ENCODE assay signal across 38 mouse cellular contexts in genomic region chr2:67486721-67487120, GRCm38 (mm10). TPM values are rescaled to one million over a fixed set of nuclear protein-coding genes. Genes with fewer than 3 reads are reported as not detected.
DNase-seq lines count a peak whose midpoint lies in the region; ATAC-seq and TF ChIP-seq lines count a peak whose summit lies in the region.
"Had no signal": no experiment of that assay in that cellular context is flagged by ENCODE, and none has a peak within 500 bp of the region (broad histone marks: within the 10 kb centered on the region; RNA-seq: fewer than 3 reads in every experiment).

No protein-coding gene starts in this region.

- no peak overlapping the region for H3K27ac ChIP-seq in forebrain, postnatal 0 days (ENCODE audit: low read depth, low read length)
- H3K27ac ChIP-seq in forebrain, embryonic 13.5 days = no peak overlapping the region
- no peak overlapping the region for H3K27ac ChIP-seq in hindbrain, embryonic 11.5 days (ENCODE audit: low read depth, low read length)
- H3K27ac ChIP-seq in hindbrain, embryonic 14.5 days = no peak overlapping the region
- H3K27ac ChIP-seq in midbrain, embryonic 11.5 days (ENCODE audit: low read depth, low read length) = no peak overlapping the region
- no peak overlapping the region for H3K27ac ChIP-seq in midbrain, embryonic 13.5 days
- H3K27ac ChIP-seq: embryonic facial prominence, embryonic 10.5 days; embryonic facial prominence, embryonic 13.5 days; hindbrain, embryonic 15.5 days; intestine, embryonic 15.5 days had no signal

- 69% methylated on average over 6 of the region's 6 CpGs for WGBS in forebrain, postnatal 0 days
- WGBS in forebrain, embryonic 13.5 days = 74% methylated on average over 6 of the region's 6 CpGs
- 88% methylated on average over 6 of the region's 6 CpGs for WGBS in hindbrain, embryonic 11.5 days
- 74% methylated on average over 6 of the region's 6 CpGs for WGBS in hindbrain, embryonic 14.5 days
- WGBS in midbrain, embryonic 11.5 days = 85% methylated on average over 6 of the region's 6 CpGs
- WGBS in midbrain, embryonic 13.5 days = 73% methylated on average over 6 of the region's 6 CpGs

- no peak for TF ChIP-seq CTCF in forebrain, postnatal 0 days (IDR thresholded peaks at IDR 0.05; ENCODE audit: low read depth)

- no peaks in the 10 kb centered on the region for H3K4me1 ChIP-seq in forebrain, postnatal 0 days (ENCODE audit: insufficient read depth)
- H3K4me1 ChIP-seq in forebrain, embryonic 13.5 days = peaks cover 23% of the 10 kb centered on the region
- 0 out of 2 replicates have a peak, but pooled peaks cover 2% of the 10 kb centered on the region for H3K4me1 ChIP-seq in hindbrain, embryonic 11.5 days (replicated peaks; ENCODE audit: control insufficient read depth, insufficient read depth, low read length)
- 0 out of 2 replicates have a peak, but pooled peaks cover 2% of the 10 kb centered on the region for H3K4me1 ChIP-seq in hindbrain, embryonic 14.5 days (replicated peaks; ENCODE audit: control insufficient read depth, insufficient read depth, low read length)
- no peaks in the 10 kb centered on the region; the same call in 1 of the 2 replicates for H3K4me1 ChIP-seq in midbrain, embryonic 11.5 days (ENCODE audit: control insufficient read depth, insufficient read depth, low read length)
- H3K4me1 ChIP-seq in midbrain, embryonic 13.5 days (replicated peaks) = peaks cover 10% of the 10 kb centered on the region
- H3K4me1 ChIP-seq: embryonic facial prominence, embryonic 13.5 days; intestine, embryonic 15.5 days had no signal

- no peaks in the 10 kb centered on the region for H3K9me3 ChIP-seq in forebrain, postnatal 0 days (ENCODE audit: low read length)
- H3K9me3 ChIP-seq in forebrain, embryonic 13.5 days (replicated peaks) = no peaks in the 10 kb centered on the region
- H3K9me3 ChIP-seq in hindbrain, embryonic 11.5 days (ENCODE audit: control insufficient read depth, low read length) = no peaks in the 10 kb centered on the region
- H3K9me3 ChIP-seq in hindbrain, embryonic 14.5 days (ENCODE audit: control insufficient read depth, low read length) = no peaks in the 10 kb centered on the region
- H3K9me3 ChIP-seq in midbrain, embryonic 11.5 days (ENCODE audit: control insufficient read depth, low read length) = no peaks in the 10 kb centered on the region
- H3K9me3 ChIP-seq in midbrain, embryonic 13.5 days = no peaks in the 10 kb centered on the region
- H3K9me3 ChIP-seq: embryonic facial prominence, embryonic 10.5 days; embryonic facial prominence, embryonic 13.5 days; hindbrain, embryonic 15.5 days; intestine, embryonic 15.5 days had no signal

- H3K4me3 ChIP-seq in forebrain, postnatal 0 days (ENCODE audit: low read depth, low read length) = no peak overlapping the region
- no peak overlapping the region for H3K4me3 ChIP-seq in forebrain, embryonic 13.5 days
- no peak overlapping the region for H3K4me3 ChIP-seq in hindbrain, embryonic 11.5 days (ENCODE audit: low read depth, low read length)
- H3K4me3 ChIP-seq in hindbrain, embryonic 14.5 days (replicated peaks; ENCODE audit: low read length) = no peak overlapping the region
- H3K4me3 ChIP-seq in midbrain, embryonic 11.5 days (ENCODE audit: low read depth, low read length) = no peak overlapping the region
- no peak overlapping the region for H3K4me3 ChIP-seq in midbrain, embryonic 13.5 days (replicated peaks)
- H3K4me3 ChIP-seq: embryonic facial prominence, embryonic 10.5 days; embryonic facial prominence, embryonic 13.5 days; erythroblast, embryonic 14.5 days; hindbrain, embryonic 15.5 days; intestine, embryonic 15.5 days had no signal

- no peaks in the 10 kb centered on the region for H3K27me3 ChIP-seq in forebrain, postnatal 0 days (ENCODE audit: insufficient read depth, low read length)
- no peaks in the 10 kb centered on the region for H3K27me3 ChIP-seq in forebrain, embryonic 13.5 days
- H3K27me3 ChIP-seq in hindbrain, embryonic 11.5 days (ENCODE audit: control insufficient read depth, insufficient read depth, low read length) = no peaks in the 10 kb centered on the region
- no peaks in the 10 kb centered on the region for H3K27me3 ChIP-seq in hindbrain, embryonic 14.5 days (ENCODE audit: control insufficient read depth, insufficient read depth, low read length)
- no peaks in the 10 kb centered on the region; the same call in 1 of the 2 replicates for H3K27me3 ChIP-seq in midbrain, embryonic 11.5 days (ENCODE audit: control insufficient read depth, insufficient read depth, low read length)
- no peaks in the 10 kb centered on the region for H3K27me3 ChIP-seq in midbrain, embryonic 13.5 days
- H3K27me3 ChIP-seq: CH12.LX; embryonic facial prominence, embryonic 13.5 days; hindbrain, embryonic 15.5 days; intestine, embryonic 15.5 days had no signal

- H3K36me3 ChIP-seq in forebrain, postnatal 0 days (ENCODE audit: insufficient read depth) = no peaks in the 10 kb centered on the region
- no peaks in the 10 kb centered on the region for H3K36me3 ChIP-seq in forebrain, embryonic 13.5 days (ENCODE audit: poor library complexity, severe bottlenecking)
- H3K36me3 ChIP-seq in hindbrain, embryonic 11.5 days (ENCODE audit: control insufficient read depth, insufficient read depth, low read length) = no peaks in the 10 kb centered on the region
- H3K36me3 ChIP-seq in hindbrain, embryonic 14.5 days (replicated peaks; ENCODE audit: control insufficient read depth, insufficient read depth) = no peaks in the 10 kb centered on the region
- H3K36me3 ChIP-seq in midbrain, embryonic 11.5 days (ENCODE audit: control insufficient read depth, insufficient read depth, low read length) = no peaks in the 10 kb centered on the region
- no peaks in the 10 kb centered on the region for H3K36me3 ChIP-seq in midbrain, embryonic 13.5 days
- H3K36me3 ChIP-seq: embryonic facial prominence, embryonic 10.5 days; embryonic facial prominence, embryonic 13.5 days; G1E; hindbrain, embryonic 15.5 days; intestine, embryonic 15.5 days had no signal

- DNase-seq in forebrain, postnatal 0 days = no peak
- no peak for DNase-seq in hindbrain, embryonic 11.5 days (ENCODE audit: low spot score)
- no peak for DNase-seq in hindbrain, embryonic 14.5 days (ENCODE audit: low spot score)
- no peak for DNase-seq in midbrain, embryonic 11.5 days (ENCODE audit: low spot score, missing footprints)
- no peak for DNase-seq in adrenal gland, adult 2 months
- DNase-seq: adrenal gland, postnatal 14 days; B cell, adult 2 months; cerebellum, adult 11-12 months; cerebellum, adult 8-10 months; cerebellum, postnatal 10 days; cerebellum, postnatal 36 days; embryo, embryonic 11 days; gastrocnemius, postnatal 10 days; heart, adult 11 months; kidney, adult 11 months had no signal

- 0 out of 2 replicates have a peak, but pooled peaks have one; percentile 23 for ATAC-seq in forebrain, postnatal 0 days
- ATAC-seq in forebrain, embryonic 13.5 days = no peak
- ATAC-seq in hindbrain, embryonic 11.5 days (ENCODE audit: low FRiP score) = peak; percentile 43
- no peak for ATAC-seq in hindbrain, embryonic 14.5 days (ENCODE audit: low FRiP score)
- ATAC-seq in midbrain, embryonic 11.5 days (ENCODE audit: low FRiP score) = peak; percentile 38; the same call in 1 of the 2 replicates
- no peak for ATAC-seq in midbrain, embryonic 13.5 days
- ATAC-seq: intestine, embryonic 15.5 days; Patski had no signal

- no peak overlapping the region for H3K4me2 ChIP-seq in forebrain, postnatal 0 days (ENCODE audit: low read depth)
- no peak overlapping the region for H3K4me2 ChIP-seq in forebrain, embryonic 13.5 days
- no peak overlapping the region for H3K4me2 ChIP-seq in hindbrain, embryonic 11.5 days (replicated peaks; ENCODE audit: low read depth, low read length)
- H3K4me2 ChIP-seq in hindbrain, embryonic 14.5 days (replicated peaks) = no peak overlapping the region
- H3K4me2 ChIP-seq in midbrain, embryonic 11.5 days = no peak overlapping the region
- no peak overlapping the region for H3K4me2 ChIP-seq in midbrain, embryonic 13.5 days (replicated peaks)
- H3K4me2 ChIP-seq: embryonic facial prominence, embryonic 13.5 days; heart, embryonic 11.5 days; hindbrain, embryonic 15.5 days; intestine, embryonic 15.5 days had no signal

- no peak overlapping the region for H3K9ac ChIP-seq in forebrain, postnatal 0 days
- H3K9ac ChIP-seq in forebrain, embryonic 13.5 days = no peak overlapping the region
- no peak overlapping the region for H3K9ac ChIP-seq in hindbrain, embryonic 11.5 days (ENCODE audit: low read depth, low read length)
- no peak overlapping the region for H3K9ac ChIP-seq in hindbrain, embryonic 14.5 days
- no peak overlapping the region for H3K9ac ChIP-seq in midbrain, embryonic 11.5 days (ENCODE audit: low read length)
- no peak overlapping the region for H3K9ac ChIP-seq in midbrain, embryonic 13.5 days (replicated peaks)
- H3K9ac ChIP-seq: embryonic facial prominence, embryonic 13.5 days; hindbrain, embryonic 15.5 days; intestine, embryonic 15.5 days had no signal

RNA-seq across cellular contexts. Expression of gene Xirp2, which starts 40.9 kb away (rescaled TPM):
- 0.08 TPM in 1 of 2 replicates, not detected in the other for total RNA-seq in forebrain, postnatal 0 days (2014; rRNA removed)
- not detected in 2 replicates for polyA plus RNA-seq in forebrain, postnatal 0 days (2015; fragmentation: Nextera tagmentation; extraction: Ambion mirVana)
- polyA plus RNA-seq in forebrain, embryonic 13.5 days (2015; fragmentation: Nextera tagmentation; extraction: Ambion mirVana) = not detected in 2 replicates
- polyA plus RNA-seq in hindbrain, embryonic 11.5 days (2014; fragmentation: Nextera tagmentation; extraction: Ambion mirVana) = not detected in 2 replicates
- not detected in 2 replicates for polyA plus RNA-seq in hindbrain, embryonic 14.5 days (2014; fragmentation: Nextera tagmentation; extraction: Ambion mirVana)
- not detected in 2 replicates for polyA plus RNA-seq in midbrain, embryonic 11.5 days (2014; fragmentation: Nextera tagmentation; extraction: Ambion mirVana)
- polyA plus RNA-seq in midbrain, embryonic 13.5 days (2015; fragmentation: Nextera tagmentation; extraction: Ambion mirVana) = not detected in 2 replicates
- not detected for total RNA-seq in adrenal gland, adult 2 months (2021)
- not detected in 2 replicates for polyA plus RNA-seq in adrenal gland, adult 2 months (2012; rRNA removed)
- total RNA-seq: adrenal gland, postnatal 14 days; CH12.LX; hematopoietic stem cell, adult 5-6 weeks had no signal
- polyA plus RNA-seq: brain, embryonic 14.5 days; embryonic facial prominence, embryonic 10.5 days; embryonic facial prominence, embryonic 13.5 days; erythroblast, embryonic 14.5 days; forebrain, embryonic 14.5 days; G1E; hindbrain, embryonic 15.5 days; intestine, embryonic 15.5 days; Patski had no signal

RNA-seq across cellular contexts. Expression of gene Gm26727, which starts 53.7 kb away (rescaled TPM):
- not detected in 2 replicates for total RNA-seq in forebrain, postnatal 0 days (2014; rRNA removed)
- polyA plus RNA-seq in forebrain, postnatal 0 days (2015; fragmentation: Nextera tagmentation; extraction: Ambion mirVana) = not detected in 2 replicates
- polyA plus RNA-seq in forebrain, embryonic 13.5 days (2015; fragmentation: Nextera tagmentation; extraction: Ambion mirVana) = not detected in 2 replicates
- polyA plus RNA-seq in hindbrain, embryonic 11.5 days (2014; fragmentation: Nextera tagmentation; extraction: Ambion mirVana) = not detected in 2 replicates
- not detected in 2 replicates for polyA plus RNA-seq in hindbrain, embryonic 14.5 days (2014; fragmentation: Nextera tagmentation; extraction: Ambion mirVana)
- polyA plus RNA-seq in midbrain, embryonic 11.5 days (2014; fragmentation: Nextera tagmentation; extraction: Ambion mirVana) = not detected in 2 replicates
- polyA plus RNA-seq in midbrain, embryonic 13.5 days (2015; fragmentation: Nextera tagmentation; extraction: Ambion mirVana) = not detected in 2 replicates
- total RNA-seq in adrenal gland, adult 2 months (2021) = not detected
- polyA plus RNA-seq in adrenal gland, adult 2 months (2012; rRNA removed) = not detected in 2 replicates
- total RNA-seq: adrenal gland, adult 18-20 months; adrenal gland, postnatal 14 days; adrenal gland, postnatal 4 days; CH12.LX; G1E; gastrocnemius, postnatal 10 days; gastrocnemius, postnatal 4 days; heart, adult 8-10 months; heart, postnatal 25 days; hematopoietic stem cell, adult 5-6 weeks had no signal
- polyA plus RNA-seq: brain, embryonic 14.5 days; cortical plate, adult 2 months; embryonic facial prominence, embryonic 10.5 days; embryonic facial prominence, embryonic 13.5 days; erythroblast, embryonic 14.5 days; forebrain, embryonic 14.5 days; frontal cortex, adult 2 months; G1E; heart, embryonic 11.5 days; heart, embryonic 14.5 days; heart, postnatal 0 days; hindbrain, embryonic 15.5 days; intestine, embryonic 15.5 days; Patski had no signal

Comparison
In these comparisons a context has a peak if more than half of its experiments do, and no peak if none do; other contexts are left out.
1. ATAC-seq: peak in forebrain, postnatal 0 days (single experiment), hindbrain, embryonic 11.5 days (single experiment) and midbrain, embryonic 11.5 days (single experiment); none in forebrain, embryonic 13.5 days (single experiment), hindbrain, embryonic 14.5 days (single experiment) and midbrain, embryonic 13.5 days (single experiment).